Mouse (Mus musculus): Measurements from ENCODE around the gene Chtf18.

GRCm38 (mm10) chr17:25775318-25776062 lies 48.3 kb upstream of the Chtf18 start:
- no peak for TF ChIP-seq CTCF (IDR thresholded peaks at IDR 0.05; ENCODE audit: control insufficient read depth, insufficient read depth, insufficient read length)
- TF ChIP-seq USF1 (IDR thresholded peaks at IDR 0.05; ENCODE audit: low read depth) = no peak
- TF ChIP-seq MYOD1 (IDR thresholded peaks at IDR 0.05; ENCODE audit: control insufficient read depth, insufficient read length, low read depth) = no peak
- TF ChIP-seq MAX (IDR thresholded peaks at IDR 0.05) = no peak
- no peak for TF ChIP-seq CEBPB (IDR thresholded peaks at IDR 0.05; ENCODE audit: low read depth)
- no peak for TF ChIP-seq MYOG (IDR thresholded peaks at IDR 0.05; ENCODE audit: control insufficient read depth, extremely low read depth, insufficient read length)
- TF ChIP-seq FOSL1 (IDR thresholded peaks at IDR 0.05; ENCODE audit: insufficient read depth, low read length, poor library complexity, severe bottlenecking) = no peak

All from C2C12 (cell line).